Mouse (Mus musculus) hindbrain, postnatal 0 days (tissue): ENCODE data around the gene Lce6a. TPM values are rescaled to one million over a fixed set of nuclear protein-coding genes. Genes with fewer than 3 reads are reported as not detected.

Source experiments
- ATAC-seq: fragments of 200-750 bp; cut with Nextera tagmentation; 2 replicates; pipeline ENCODE4 v1.8.0; 2017; ENCODE audit warnings: mild to moderate bottlenecking, moderate TSS enrichment, moderate library complexity
- DNase-seq: peaks from one replicate; pipeline ENCODE4 v3.0.0-alpha.2; 2015; ENCODE audit warnings: low spot score
- H3K27ac ChIP-seq: fragments of 300-500 bp; sonication (generic); 2 replicates; pipeline ENCODE4 v1.5.1; 2014; ENCODE audit warnings: mild to moderate bottlenecking
- H3K27me3 ChIP-seq: fragments of 300-500 bp; sonication (generic); 2 replicates; pipeline ENCODE4 v1.6.1; 2014; ENCODE audit warnings: low read length, mixed read lengths; ENCODE audit not compliant: insufficient read depth
- H3K36me3 ChIP-seq: fragments of 300-500 bp; sonication (generic); 2 replicates; pipeline ENCODE4 v1.6.1; 2014; ENCODE audit warnings: low read length, mixed read lengths; ENCODE audit not compliant: insufficient read depth
- H3K4me1 ChIP-seq: fragments of 300-500 bp; sonication (generic); 2 replicates; pipeline ENCODE4 v1.6.1; 2014; ENCODE audit warnings: antibody characterized with exemption, low read length, mixed read lengths; ENCODE audit not compliant: insufficient read depth
- H3K4me2 ChIP-seq: fragments of 300-500 bp; sonication (generic); 2 replicates; pipeline ENCODE4 v1.6.1; 2014; ENCODE audit warnings: low read depth, mild to moderate bottlenecking, low read length, moderate library complexity, mixed read lengths
- H3K4me3 ChIP-seq: fragments of 300-500 bp; sonication (generic); 2 replicates; pipeline ENCODE4 v1.5.1; 2014; ENCODE audit warnings: low read length
- H3K9ac ChIP-seq: fragments of 300-500 bp; sonication (generic); replicated peaks from 2 replicates; pipeline ENCODE4 v1.6.1; 2014; ENCODE audit warnings: mild to moderate bottlenecking, low read length, moderate library complexity, mixed read lengths
- H3K9me3 ChIP-seq: fragments of 300-500 bp; sonication (generic); 2 replicates; pipeline ENCODE4 v1.6.1; 2016; ENCODE audit warnings: low read length, mixed read lengths
- CTCF ChIP-seq: IDR thresholded peaks from 2 replicates; pipeline ENCODE4 v1.5.1; 2016; ENCODE audit warnings: antibody characterized with exemption, control low read depth, low read depth
- WGBS: fragments of 180-500 bp; shearing (Covaris S2); extraction: QIAGEN DNeasy Blood & Tissue Kit; methylation state at CpG from one replicate; pipeline ENCODE4 v1.1.7; 2014; 5-methylcytosine and 5-hydroxymethylcytosine counted together
- polyA plus RNA-seq: library from polyadenylated mRNA; unstranded; fragments of >200 nt; fragmentation: Nextera tagmentation; extraction: Ambion mirVana; gene quantifications from 2 replicates; pipeline ENCODE4 v1.2.1, GENCODE M21; 2015
- total RNA-seq: library from RNA; depleted of rRNA; stranded (reverse); fragments of >200 nt; gene quantifications from 2 replicates; pipeline ENCODE4 v1.2.3, GENCODE M21; 2014

The Lce6a gene
- total and polyA plus RNA-seq, 2 experiments from 2014 or later, result not detected

DNA sequence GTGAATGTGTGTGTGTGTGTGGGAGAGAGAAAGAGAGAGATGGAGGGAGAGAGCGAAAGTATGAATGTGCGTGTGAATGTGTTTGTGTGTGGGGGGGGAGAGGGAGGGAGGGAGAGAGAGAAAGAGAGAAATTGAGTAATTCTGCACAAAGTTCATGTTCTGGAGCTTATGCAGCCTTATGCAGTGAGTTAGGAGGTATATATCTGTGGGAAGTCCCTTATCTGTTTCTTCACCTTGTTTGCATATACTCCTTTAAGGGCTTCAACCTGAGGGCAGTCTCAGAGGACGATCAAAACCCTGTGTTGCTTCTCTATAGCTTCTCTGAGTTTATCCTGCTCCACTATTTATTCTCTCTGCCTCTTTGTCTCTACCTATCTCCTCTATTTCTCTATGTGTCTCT, 34.3 kb downstream of the Lce6a start:
- DNase-seq, result no peak
- no peaks in the 10 kb centered on the region for H3K4me1 ChIP-seq
- no peaks in the 10 kb centered on the region for H3K27me3 ChIP-seq
- no peak overlapping the region for H3K4me3 ChIP-seq
- TF ChIP-seq CTCF, result no peak
- H3K4me2 ChIP-seq, result no peak overlapping the region
- WGBS, result 87% methylated on average over 3 of the region's 3 CpGs
- H3K9ac ChIP-seq, result no peak overlapping the region
- no peaks in the 10 kb centered on the region for H3K36me3 ChIP-seq
- H3K27ac ChIP-seq, result no peak overlapping the region
- no peaks in the 10 kb centered on the region for H3K9me3 ChIP-seq
- no peak for ATAC-seq

DNA sequence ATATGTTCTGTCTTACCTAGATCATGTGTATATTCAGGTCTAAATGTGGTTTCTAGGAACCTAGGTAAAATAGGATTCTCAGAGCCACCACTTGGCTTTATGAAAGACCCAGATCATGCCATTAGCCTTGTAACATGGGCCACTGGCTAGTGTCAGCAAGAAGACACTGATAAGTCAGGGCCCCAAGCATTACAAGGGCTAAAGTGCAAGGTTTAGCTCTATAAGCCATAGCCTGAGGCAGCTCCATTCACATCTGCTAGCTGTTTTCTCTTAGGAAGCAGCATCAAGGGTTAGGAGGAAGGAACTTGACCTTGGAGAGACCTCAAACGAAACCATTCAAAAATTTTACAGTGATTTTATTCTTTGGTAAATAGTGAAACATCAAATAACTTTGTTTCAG, 36.4 kb downstream of the Lce6a start:
- no peak overlapping the region for H3K27ac ChIP-seq
- H3K4me1 ChIP-seq, result no peaks in the 10 kb centered on the region
- H3K27me3 ChIP-seq, result no peaks in the 10 kb centered on the region
- DNase-seq (no peak), ATAC-seq (no peak)
- no peak overlapping the region for H3K4me3 ChIP-seq
- no peaks in the 10 kb centered on the region for H3K9me3 ChIP-seq
- H3K9ac ChIP-seq, result no peak overlapping the region
- no peaks in the 10 kb centered on the region for H3K36me3 ChIP-seq
- no peak for TF ChIP-seq CTCF
- 82% methylated on average over 1 of the region's 1 CpGs for WGBS
- H3K4me2 ChIP-seq, result no peak overlapping the region

DNA sequence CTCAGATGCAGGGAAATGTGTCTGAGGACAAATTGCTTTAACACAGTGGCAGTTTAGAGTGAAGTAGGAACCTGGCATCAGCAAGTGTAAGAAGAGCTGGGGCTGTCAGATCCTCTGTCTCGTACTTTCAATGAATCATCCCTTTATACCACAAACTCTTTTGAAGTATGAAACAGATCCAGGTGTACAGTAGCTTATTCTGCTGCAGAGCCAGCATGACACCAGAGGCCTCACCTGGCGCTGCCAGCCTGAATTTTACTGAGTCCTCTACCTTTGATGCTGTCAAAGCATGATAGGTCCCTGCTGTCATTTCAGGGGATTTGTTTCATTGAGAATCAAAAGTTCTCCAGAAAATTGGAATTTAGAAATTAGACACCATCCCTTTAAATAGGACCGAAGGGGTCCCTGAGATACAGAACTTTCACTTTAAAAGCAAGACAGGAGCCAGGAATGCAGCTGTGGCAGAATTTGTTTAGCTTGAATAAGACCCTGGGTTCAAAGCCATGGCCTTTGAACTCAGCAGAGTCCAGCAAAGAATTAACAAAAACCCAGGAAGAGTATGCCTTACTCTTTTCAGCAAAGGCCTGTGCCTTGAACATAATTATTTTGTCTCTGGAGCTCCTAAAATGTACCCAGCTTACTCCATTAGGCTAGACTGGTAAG, 38.2 kb downstream of the Lce6a start:
- no peaks in the 10 kb centered on the region for H3K36me3 ChIP-seq
- no peak overlapping the region for H3K4me3 ChIP-seq
- H3K4me1 ChIP-seq, result no peaks in the 10 kb centered on the region
- TF ChIP-seq CTCF, result no peak
- no peak overlapping the region for H3K4me2 ChIP-seq
- WGBS, result 76% methylated on average over 3 of the region's 3 CpGs
- H3K9ac ChIP-seq, result no peak overlapping the region
- ATAC-seq (no peak), DNase-seq (no peak)
- H3K27me3 ChIP-seq, result no peaks in the 10 kb centered on the region
- H3K9me3 ChIP-seq, result no peaks in the 10 kb centered on the region
- no peak overlapping the region for H3K27ac ChIP-seq

DNA sequence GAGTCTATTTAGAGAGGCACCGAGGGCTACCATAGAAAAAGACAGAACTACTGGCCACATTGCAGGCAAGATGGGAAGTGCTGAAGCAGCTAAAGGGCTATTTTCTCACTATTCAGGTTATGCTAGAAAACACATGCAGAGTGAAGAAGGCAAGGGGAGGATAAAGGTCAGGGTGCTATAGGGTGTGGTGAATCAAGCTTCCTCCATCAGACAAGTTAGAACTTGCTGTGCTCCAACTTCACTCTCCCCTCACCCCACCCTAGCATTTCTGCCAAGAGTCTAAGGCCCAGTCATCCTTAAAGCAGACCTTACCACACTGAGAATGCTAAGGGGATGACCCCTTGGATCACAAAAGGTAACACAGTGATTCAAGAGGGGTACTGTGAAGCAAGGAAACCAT, 42.0 kb downstream of the Lce6a start:
- no peak overlapping the region for H3K9ac ChIP-seq
- H3K27me3 ChIP-seq, result no peaks in the 10 kb centered on the region
- DNase-seq, result no peak
- ATAC-seq, result no peak
- H3K27ac ChIP-seq, result no peak overlapping the region
- WGBS, result 76% methylated on average over 1 of the region's 1 CpGs
- H3K4me3 ChIP-seq, result no peak overlapping the region
- TF ChIP-seq CTCF, result no peak
- no peaks in the 10 kb centered on the region for H3K9me3 ChIP-seq
- H3K36me3 ChIP-seq, result no peaks in the 10 kb centered on the region
- H3K4me2 ChIP-seq, result no peak overlapping the region
- no peaks in the 10 kb centered on the region for H3K4me1 ChIP-seq

DNA sequence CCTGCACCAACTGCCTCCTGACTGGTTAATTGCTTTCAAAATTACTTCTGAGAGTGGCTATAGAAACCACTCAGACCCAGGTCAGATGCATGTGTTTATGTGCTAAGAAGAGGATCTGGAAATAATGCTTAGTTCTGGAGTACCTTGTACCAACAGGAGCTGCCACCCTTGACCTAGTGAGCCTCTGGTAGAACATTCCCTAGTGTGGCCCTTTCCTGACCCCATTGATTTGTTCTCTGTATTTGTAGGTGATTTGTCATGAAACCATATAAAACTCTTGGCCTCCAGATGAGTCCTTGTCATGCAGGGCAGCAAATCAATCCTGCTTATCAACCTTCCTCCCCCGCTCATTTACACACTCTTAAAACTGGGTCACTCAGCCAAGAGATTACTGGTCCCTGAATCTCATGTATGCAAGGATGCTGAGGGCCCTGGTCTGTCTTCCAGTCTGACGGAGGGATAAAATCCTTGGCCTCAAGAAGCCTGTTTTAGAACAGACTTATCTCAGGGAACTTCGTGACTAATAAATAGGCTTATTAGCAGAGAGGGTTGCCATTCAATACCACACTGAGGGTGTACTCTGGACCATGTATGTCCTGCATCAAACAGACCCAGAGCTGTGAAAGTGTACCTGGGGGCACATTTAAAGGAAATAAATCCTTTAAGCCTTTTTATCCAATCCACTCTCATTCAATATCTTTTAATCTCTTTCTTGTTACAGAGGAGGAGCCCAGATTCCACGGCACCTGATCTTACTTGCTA, 42.6 kb downstream of the Lce6a start:
- TF ChIP-seq CTCF, result no peak
- Histone ChIP-seq H3K27ac (no peak overlapping the region), H3K4me3 (no peak overlapping the region), H3K9ac (no peak overlapping the region), H3K27me3 (no peaks in the 10 kb centered on the region), H3K9me3 (no peaks in the 10 kb centered on the region), H3K4me1 (no peaks in the 10 kb centered on the region), H3K36me3 (no peaks in the 10 kb centered on the region), H3K4me2 (no peak overlapping the region)
- DNase-seq (no peak), ATAC-seq (no peak)
- WGBS, result 78% methylated on average over 4 of the region's 4 CpGs

DNA sequence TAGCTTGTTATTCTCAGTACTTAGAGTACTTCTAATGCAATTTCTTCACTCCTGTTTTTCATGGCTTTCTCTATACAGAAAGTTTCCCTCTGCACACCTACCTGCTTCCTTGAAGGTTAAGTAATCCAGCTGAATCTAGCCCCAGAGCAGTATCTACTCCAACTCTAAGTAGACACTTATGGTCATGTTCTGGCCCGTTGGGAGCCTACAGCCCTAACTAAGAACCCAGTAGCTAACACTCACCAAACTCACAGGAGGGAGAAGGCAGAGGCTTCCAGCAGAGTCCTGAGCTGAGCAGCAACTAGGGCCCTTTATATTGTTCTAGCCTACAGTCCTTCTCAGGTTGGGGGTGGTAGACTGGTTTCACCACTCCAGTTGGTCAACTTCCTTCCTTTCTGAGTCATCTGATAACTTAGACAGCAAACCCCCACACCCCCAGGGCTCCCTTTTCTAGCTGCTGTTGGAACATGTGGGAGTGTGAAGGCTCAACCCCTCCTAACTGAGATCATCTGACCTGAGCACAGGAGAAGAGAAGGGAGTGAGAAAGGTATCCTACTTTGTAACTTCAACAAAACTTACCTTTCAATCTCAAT, 47.9 kb downstream of the Lce6a start, which contains the start of gene Ivl:
Gene Ivl, minus strand, starts transcription at position 287 of the 593 bp plus-strand sequence.
- Histone ChIP-seq H3K9me3 (no peaks in the 10 kb centered on the region), H3K9ac (no peak within 1 kb of the TSS), H3K4me1 (no peaks in the 10 kb centered on the region), H3K27me3 (no peaks in the 10 kb centered on the region), H3K36me3 (no peaks in the 10 kb centered on the region), H3K27ac (no peak within 1 kb of the TSS), H3K4me3 (no peak within 1 kb of the TSS), H3K4me2 (no peak within 1 kb of the TSS)
- 62% methylated on average over 1 of the region's 1 CpGs for WGBS
- no peak for TF ChIP-seq CTCF
- no peak for ATAC-seq
- no peak for DNase-seq
